Mouse (Mus musculus): ENCODE results near the gene Bex2. TPM values are rescaled to one million over a fixed set of nuclear protein-coding genes. Genes with fewer than 3 reads are reported as not detected.
"Not testable (repeated sequence)": the region's sequence is repeated elsewhere in the genome, so short reads cannot be mapped to it uniquely, and the experiment has no call there.

Gene Bex2
- 5.6 TPM in 1 of 2 replicates, not detected in the other for polyA plus RNA-seq (2011; ENCODE audit: insufficient read depth, insufficient read length, low replicate concordance, missing spikeins)

DNA sequence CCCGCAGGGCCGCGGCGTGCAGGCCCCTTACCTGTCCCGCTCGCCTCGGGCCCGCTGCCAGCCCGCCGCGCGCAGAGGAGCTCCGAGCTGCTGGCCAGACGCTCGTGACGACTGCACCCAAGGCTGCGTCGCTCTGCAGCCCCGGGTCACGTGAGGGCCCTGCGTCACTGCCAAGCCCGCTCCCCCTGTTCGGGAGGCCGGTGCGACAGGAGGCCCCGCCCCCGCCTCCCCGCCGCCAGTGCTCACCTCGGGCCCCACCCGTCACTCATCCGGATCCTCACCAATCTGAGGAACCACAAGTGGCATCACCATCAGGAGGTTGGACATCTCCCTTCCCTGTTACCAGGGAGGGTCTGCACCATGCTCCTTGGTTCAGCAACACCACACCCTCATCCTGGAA lies at the start of gene Bex2:
Gene Bex2, minus strand, starts transcription at position 217 of the 400 bp plus-strand sequence.
- 0% methylated on average over 1 of the region's 32 CpGs for WGBS
- not testable (repeated sequence) for H3K4me1 ChIP-seq (ENCODE audit: control insufficient read depth, insufficient read depth, low read length); H3K27ac ChIP-seq (ENCODE audit: control insufficient read depth, insufficient read depth, low read depth, low read length, poor library complexity); H3K4me3 ChIP-seq (replicated peaks; ENCODE audit: control insufficient read depth, low read depth, low read length)

GRCm38 (mm10) chrX:136115419-136115961 lies 47.5 kb upstream of the Bex2 start:
- H3K4me1 ChIP-seq (ENCODE audit: control insufficient read depth, insufficient read depth, low read length), result no peaks in the 10 kb centered on the region
- H3K27ac ChIP-seq (ENCODE audit: control insufficient read depth, insufficient read depth, low read depth, low read length, poor library complexity), result no peak overlapping the region
- no peak overlapping the region for H3K4me3 ChIP-seq (replicated peaks; ENCODE audit: control insufficient read depth, low read depth, low read length)
- TF ChIP-seq CTCF (IDR thresholded peaks at IDR 0.05; ENCODE audit: control insufficient read depth, insufficient read depth, low read length) (no peak), POLR2A (IDR thresholded peaks at IDR 0.05; ENCODE audit: borderline replicate concordance, control insufficient read depth, low read depth, low read length) (no peak)
- WGBS, result 15% methylated on average over 23 of the region's 23 CpGs

DNA sequence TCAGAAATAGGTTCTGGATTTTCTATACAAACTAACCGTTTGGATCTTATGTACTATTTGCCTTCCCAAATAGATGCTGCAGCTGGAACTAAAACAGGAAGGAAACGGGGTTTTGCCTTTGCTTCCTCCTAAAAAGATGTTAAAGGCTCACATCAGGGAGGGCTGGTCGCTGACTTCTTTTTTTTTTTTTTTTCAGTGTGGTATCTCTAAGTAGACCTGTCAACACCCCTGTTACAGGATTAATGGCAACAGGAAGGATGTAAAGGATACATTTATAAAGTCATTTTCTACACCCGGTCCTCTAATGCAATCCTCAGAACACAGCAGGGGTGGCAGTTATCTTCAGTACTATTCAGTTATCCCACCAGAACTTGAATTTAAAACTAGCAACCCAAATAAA lies 47.0 kb upstream of the Bex2 start:
- WGBS, result 13% methylated on average over 4 of the region's 4 CpGs
- Histone ChIP-seq H3K4me3 (replicated peaks; ENCODE audit: control insufficient read depth, low read depth, low read length) (no peak overlapping the region), H3K4me1 (ENCODE audit: control insufficient read depth, insufficient read depth, low read length) (no peaks in the 10 kb centered on the region), H3K27ac (ENCODE audit: control insufficient read depth, insufficient read depth, low read depth, low read length, poor library complexity) (no peak overlapping the region)
- no peak for TF ChIP-seq POLR2A (IDR thresholded peaks at IDR 0.05; ENCODE audit: borderline replicate concordance, control insufficient read depth, low read depth, low read length)
- no peak for TF ChIP-seq CTCF (IDR thresholded peaks at IDR 0.05; ENCODE audit: control insufficient read depth, insufficient read depth, low read length)

GRCm38 (mm10) chrX:136107942-136108341 lies 39.9 kb upstream of the Bex2 start:
- 38% methylated on average over 6 of the region's 6 CpGs for WGBS
- no peak for TF ChIP-seq POLR2A (IDR thresholded peaks at IDR 0.05; ENCODE audit: borderline replicate concordance, control insufficient read depth, low read depth, low read length)
- TF ChIP-seq CTCF (IDR thresholded peaks at IDR 0.05; ENCODE audit: control insufficient read depth, insufficient read depth, low read length), result no peak
- Histone ChIP-seq H3K27ac (ENCODE audit: control insufficient read depth, insufficient read depth, low read depth, low read length, poor library complexity) (no peak overlapping the region), H3K4me1 (ENCODE audit: control insufficient read depth, insufficient read depth, low read length) (no peaks in the 10 kb centered on the region), H3K4me3 (replicated peaks; ENCODE audit: control insufficient read depth, low read depth, low read length) (no peak overlapping the region)

DNA sequence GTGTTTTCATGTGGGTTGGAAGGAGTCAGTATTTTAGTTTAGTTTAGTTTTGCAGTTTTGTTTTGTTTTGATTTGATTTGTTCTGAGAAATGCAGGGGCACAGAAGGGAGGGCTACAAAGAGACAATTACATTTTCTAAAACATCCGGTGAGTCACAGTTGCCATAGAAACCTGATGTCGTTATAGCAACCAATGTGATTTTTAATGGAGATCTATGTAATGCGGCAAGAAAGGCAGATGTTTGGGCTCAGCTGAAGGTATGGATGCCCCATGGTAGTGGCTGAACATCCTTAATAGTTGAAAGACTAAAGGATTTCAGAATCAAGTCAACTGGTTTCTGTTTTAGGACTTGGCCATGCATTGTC lies 36.7 kb upstream of the Bex2 start:
- no peaks in the 10 kb centered on the region for H3K4me1 ChIP-seq (ENCODE audit: control insufficient read depth, insufficient read depth, low read length)
- TF ChIP-seq POLR2A (IDR thresholded peaks at IDR 0.05; ENCODE audit: borderline replicate concordance, control insufficient read depth, low read depth, low read length) (no peak), CTCF (IDR thresholded peaks at IDR 0.05; ENCODE audit: control insufficient read depth, insufficient read depth, low read length) (no peak)
- WGBS, result 71% methylated on average over 3 of the region's 3 CpGs
- H3K27ac ChIP-seq (ENCODE audit: control insufficient read depth, insufficient read depth, low read depth, low read length, poor library complexity), result no peak overlapping the region
- H3K4me3 ChIP-seq (replicated peaks; ENCODE audit: control insufficient read depth, low read depth, low read length), result no peak overlapping the region

- Histone ChIP-seq H3K27ac (ENCODE audit: control insufficient read depth, insufficient read depth, low read depth, low read length, poor library complexity) (no peak overlapping the region), H3K4me3 (replicated peaks; ENCODE audit: control insufficient read depth, low read depth, low read length) (no peak overlapping the region), H3K4me1 (ENCODE audit: control insufficient read depth, insufficient read depth, low read length) (no peaks in the 10 kb centered on the region)
- 59% methylated on average over 4 of the region's 4 CpGs for WGBS
- TF ChIP-seq CTCF (IDR thresholded peaks at IDR 0.05; ENCODE audit: control insufficient read depth, insufficient read depth, low read length) (no peak), POLR2A (IDR thresholded peaks at IDR 0.05; ENCODE audit: borderline replicate concordance, control insufficient read depth, low read depth, low read length) (no peak)
Observed at GRCm38 (mm10) chrX:136104046-136104723, 36.1 kb upstream of the Bex2 start.

DNA sequence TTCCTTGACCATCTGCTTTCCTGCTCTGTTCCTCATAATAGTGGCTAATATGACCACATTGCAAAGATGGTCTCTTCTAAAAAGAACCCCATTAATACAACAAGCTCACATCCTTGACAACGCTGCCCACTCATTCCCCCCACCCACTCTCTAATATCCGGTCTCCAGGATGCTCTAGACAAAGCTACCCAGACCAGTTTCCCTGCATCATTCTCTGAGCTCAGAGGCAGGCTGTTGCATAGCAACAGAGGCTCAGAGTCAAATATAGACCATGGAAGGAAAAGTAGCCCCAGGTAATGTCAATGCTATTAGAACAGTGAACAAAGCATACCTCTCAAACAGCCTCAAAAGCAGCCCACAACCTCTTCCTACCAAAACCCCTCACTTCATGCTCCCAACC lies 26.4 kb upstream of the Bex2 start:
- no peaks in the 10 kb centered on the region for H3K4me1 ChIP-seq (ENCODE audit: control insufficient read depth, insufficient read depth, low read length)
- no peak for TF ChIP-seq CTCF (IDR thresholded peaks at IDR 0.05; ENCODE audit: control insufficient read depth, insufficient read depth, low read length)
- no peak for TF ChIP-seq POLR2A (IDR thresholded peaks at IDR 0.05; ENCODE audit: borderline replicate concordance, control insufficient read depth, low read depth, low read length)
- WGBS, result 49% methylated on average over 2 of the region's 2 CpGs

DNA sequence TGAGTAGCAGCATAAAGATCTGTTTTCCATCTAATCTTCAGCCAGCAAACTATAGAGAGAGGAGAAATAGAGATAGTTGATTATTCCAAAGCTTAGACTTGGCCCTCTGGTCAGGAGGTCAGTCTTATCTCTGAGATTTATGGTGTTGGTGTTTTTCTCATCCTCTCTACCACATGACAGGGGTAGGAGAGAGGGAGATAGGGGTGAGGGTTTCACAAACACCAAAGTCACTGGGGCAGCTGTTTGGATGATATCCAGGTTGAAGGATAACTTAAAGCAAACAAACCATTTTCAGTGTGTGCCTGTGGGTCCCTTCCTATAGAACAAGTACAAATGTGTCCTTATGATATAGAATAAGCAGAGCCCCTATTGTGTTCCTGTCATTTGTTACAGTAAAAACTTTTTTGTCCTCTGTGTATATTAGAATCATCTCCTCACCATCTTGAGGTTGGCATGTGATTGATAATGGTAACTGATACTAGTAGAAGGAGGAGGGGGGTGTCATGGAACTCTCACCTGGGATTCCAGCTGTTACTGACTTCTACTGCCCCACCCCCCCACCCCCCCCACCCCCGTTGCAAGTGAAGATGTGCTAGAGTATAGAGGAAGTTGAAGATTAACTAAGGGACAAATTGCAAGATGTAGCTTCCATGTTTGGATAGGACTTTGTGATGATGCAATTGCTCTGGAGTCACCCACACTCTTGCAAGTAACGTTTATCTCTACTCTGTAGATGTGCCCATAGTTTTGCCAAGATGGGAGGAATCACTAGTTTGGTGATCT lies 24.7 kb upstream of the Bex2 start:
- no peak overlapping the region for H3K27ac ChIP-seq (ENCODE audit: control insufficient read depth, insufficient read depth, low read depth, low read length, poor library complexity)
- no peak overlapping the region for H3K4me3 ChIP-seq (replicated peaks; ENCODE audit: control insufficient read depth, low read depth, low read length)
- H3K4me1 ChIP-seq (ENCODE audit: control insufficient read depth, insufficient read depth, low read length), result no peaks in the 10 kb centered on the region
- TF ChIP-seq CTCF (IDR thresholded peaks at IDR 0.05; ENCODE audit: control insufficient read depth, insufficient read depth, low read length), result no peak
- TF ChIP-seq POLR2A (IDR thresholded peaks at IDR 0.05; ENCODE audit: borderline replicate concordance, control insufficient read depth, low read depth, low read length), result no peak
- 32% methylated on average over 2 of the region's 2 CpGs for WGBS

More for the DNA sequence above, 26.4 kb upstream of the Bex2 start:
- no peak overlapping the region for H3K4me3 ChIP-seq (replicated peaks; ENCODE audit: control insufficient read depth, low read depth, low read length)
- H3K27ac ChIP-seq (ENCODE audit: control insufficient read depth, insufficient read depth, low read depth, low read length, poor library complexity), result no peak overlapping the region

Measured in bone marrow, adult 2 months (tissue).